Mouse (Mus musculus): ENCODE results near the gene Ctcfl.

- no peak for TF ChIP-seq GATA1 (IDR thresholded peaks at IDR 0.05; ENCODE audit: low read depth, low read length)
- TF ChIP-seq CTCF (IDR thresholded peaks at IDR 0.05 in 2 of 3, conservative IDR thresholded peaks at IDR 0.05 in 1 of 3; ENCODE audit: control insufficient read depth in 1 of 3, insufficient read depth in 1 of 3, low read depth in 2 of 3, low read length in 3 of 3, poor library complexity in 1 of 3, severe bottlenecking in 1 of 3), result no peak
- TF ChIP-seq BHLHE40 (IDR thresholded peaks at IDR 0.05; ENCODE audit: borderline replicate concordance, low read depth, low read length), result no peak
- no peak for TF ChIP-seq MXI1 (IDR thresholded peaks at IDR 0.05; ENCODE audit: low read depth, low read length)
- no peak for TF ChIP-seq ZKSCAN1 (IDR thresholded peaks at IDR 0.05; ENCODE audit: low read depth, low read length)
- no peak for TF ChIP-seq POLR2A (IDR thresholded peaks at IDR 0.05; ENCODE audit: control insufficient read depth in 1 of 2, insufficient read depth in 1 of 2, low read depth in 1 of 2, low read length in 2 of 2, poor library complexity in 1 of 2)
- TF ChIP-seq GABPA (IDR thresholded peaks at IDR 0.05; ENCODE audit: low read depth, low read length), result no peak
- no peak for TF ChIP-seq KAT2A (conservative IDR thresholded peaks at IDR 0.05; ENCODE audit: low read depth, low read length)
- no peak for TF ChIP-seq HCFC1 (IDR thresholded peaks at IDR 0.05; ENCODE audit: low read depth, low read length)
- TF ChIP-seq UBTF (IDR thresholded peaks at IDR 0.05; ENCODE audit: borderline replicate concordance, insufficient read depth, low read depth, low read length), result no peak
- no peak for TF ChIP-seq E2F4 (IDR thresholded peaks at IDR 0.05; ENCODE audit: borderline replicate concordance, low read depth, low read length)
Observed at GRCm38 (mm10) chr2:173064864-173065263, 54.5 kb downstream of the Ctcfl start.

All from MEL (cell line).